In genomic region chr11:114177281-114177680, GRCm38 (mm10) we compare ENCODE assay signal across 19 mouse cellular contexts.
DNase-seq lines count a peak whose midpoint lies in the region; ATAC-seq lines count a peak whose summit lies in the region.
"Had no signal": no experiment of that assay in that cellular context is flagged by ENCODE, and none has a peak within 500 bp of the region (broad histone marks: within the 10 kb centered on the region; RNA-seq: fewer than 3 reads in every experiment).

No protein-coding gene starts in this region.

- ATAC-seq in frontal cortex, adult (ENCODE audit: low TSS enrichment) = peak; percentile 19; the same call in 1 of the 2 replicates
- ATAC-seq in midbrain, embryonic 11.5 days (ENCODE audit: low FRiP score) = no peak
- ATAC-seq in limb, embryonic 15.5 days (ENCODE audit: insufficient number of reproducible peaks, low FRiP score, low TSS enrichment, low read depth) = no peak
- ATAC-seq: CD4-positive, CD25-positive, alpha-beta regulatory T cell, adult 4 months; forebrain, embryonic 15.5 days; intestine, postnatal 0 days had no signal

- WGBS in midbrain, embryonic 10.5 days = 88% methylated on average over 1 of the region's 1 CpGs
- WGBS in midbrain, embryonic 11.5 days = 73% methylated on average over 1 of the region's 1 CpGs
- WGBS in limb, embryonic 15.5 days = 80% methylated on average over 1 of the region's 1 CpGs

- H3K27me3 ChIP-seq in midbrain, embryonic 10.5 days (ENCODE audit: low read depth, poor library complexity, severe bottlenecking) = peaks cover 24% of the 10 kb centered on the region
- no peaks in the 10 kb centered on the region for H3K27me3 ChIP-seq in midbrain, embryonic 11.5 days (ENCODE audit: control insufficient read depth, insufficient read depth, low read length)
- no peaks in the 10 kb centered on the region for H3K27me3 ChIP-seq in limb, embryonic 15.5 days
- H3K27me3 ChIP-seq: forebrain, embryonic 15.5 days; heart, embryonic 12.5 days had no signal

- H3K36me3 ChIP-seq in midbrain, embryonic 10.5 days = no peaks in the 10 kb centered on the region
- no peaks in the 10 kb centered on the region for H3K36me3 ChIP-seq in midbrain, embryonic 11.5 days (ENCODE audit: control insufficient read depth, insufficient read depth, low read length)
- H3K36me3 ChIP-seq in limb, embryonic 15.5 days = no peaks in the 10 kb centered on the region
- H3K36me3 ChIP-seq: embryonic facial prominence, embryonic 10.5 days; forebrain, embryonic 15.5 days; G1E; heart, embryonic 12.5 days; hindbrain, embryonic 13.5 days had no signal

- peak; percentile 71 to 83 for DNase-seq in adrenal gland, adult (ENCODE audit: inconsistent age in 2 of 2, low spot score in 1 of 2)
- no peak for DNase-seq in adrenal gland, postnatal 4 days (ENCODE audit: low spot score in 2 of 2)
- DNase-seq in frontal cortex, postnatal 10 days (ENCODE audit: low spot score in 2 of 2) = no peak
- no peak for DNase-seq in midbrain, embryonic 10.5 days (ENCODE audit: low spot score)
- DNase-seq in midbrain, embryonic 11.5 days (ENCODE audit: low spot score, missing footprints) = no peak
- no peak for DNase-seq in spleen, adult 18-20 months
- DNase-seq: B cell, adult 2 months; gastrocnemius, postnatal 14 days; heart, postnatal 36 days; kidney, adult 8-10 months had no signal

- H3K9me3 ChIP-seq in midbrain, embryonic 10.5 days (replicated peaks) = no peaks in the 10 kb centered on the region
- H3K9me3 ChIP-seq in midbrain, embryonic 11.5 days (ENCODE audit: control insufficient read depth, low read length) = no peaks in the 10 kb centered on the region
- no peaks in the 10 kb centered on the region for H3K9me3 ChIP-seq in limb, embryonic 15.5 days
- H3K9me3 ChIP-seq: embryonic facial prominence, embryonic 10.5 days; forebrain, embryonic 15.5 days; heart, embryonic 12.5 days; hindbrain, embryonic 13.5 days had no signal

- H3K4me2 ChIP-seq in midbrain, embryonic 11.5 days = no peak overlapping the region
- H3K4me2 ChIP-seq in limb, embryonic 15.5 days = no peak overlapping the region
- H3K4me2 ChIP-seq: forebrain, embryonic 15.5 days; heart, embryonic 12.5 days; hindbrain, embryonic 13.5 days had no signal

- peaks cover 42% of the 10 kb centered on the region for H3K4me1 ChIP-seq in midbrain, embryonic 10.5 days
- H3K4me1 ChIP-seq in midbrain, embryonic 11.5 days (ENCODE audit: control insufficient read depth, insufficient read depth, low read length) = peaks cover 15% of the 10 kb centered on the region
- H3K4me1 ChIP-seq in limb, embryonic 15.5 days = peaks cover 44% of the 10 kb centered on the region

- no peak overlapping the region for H3K4me3 ChIP-seq in midbrain, embryonic 10.5 days
- no peak overlapping the region for H3K4me3 ChIP-seq in midbrain, embryonic 11.5 days (ENCODE audit: low read depth, low read length)
- H3K4me3 ChIP-seq in limb, embryonic 15.5 days = no peak overlapping the region
- H3K4me3 ChIP-seq: embryonic facial prominence, embryonic 10.5 days; forebrain, embryonic 15.5 days; heart, embryonic 12.5 days; hindbrain, embryonic 13.5 days had no signal

- H3K27ac ChIP-seq in midbrain, embryonic 10.5 days (replicated peaks) = 0 out of 2 replicates have a peak overlapping the region, but pooled peaks have one; percentile 18
- no peak overlapping the region for H3K27ac ChIP-seq in midbrain, embryonic 11.5 days (ENCODE audit: low read depth, low read length)
- H3K27ac ChIP-seq in limb, embryonic 15.5 days = 0 out of 2 replicates have a peak overlapping the region, but pooled peaks have one; percentile 18
- H3K27ac ChIP-seq: forebrain, embryonic 15.5 days; hindbrain, embryonic 13.5 days had no signal

- no peak overlapping the region for H3K9ac ChIP-seq in midbrain, embryonic 11.5 days (ENCODE audit: low read length)
- H3K9ac ChIP-seq in limb, embryonic 15.5 days = no peak overlapping the region
- H3K9ac ChIP-seq: forebrain, embryonic 15.5 days; hindbrain, embryonic 13.5 days had no signal

Comparison
In these comparisons a context has a peak if more than half of its experiments do, and no peak if none do; other contexts are left out.
1. DNase-seq: peak in adrenal gland, adult (2 of 2); none in adrenal gland, postnatal 4 days (0 of 2), frontal cortex, postnatal 10 days (0 of 2), midbrain, embryonic 10.5 days (single experiment), midbrain, embryonic 11.5 days (single experiment) and spleen, adult 18-20 months (0 of 2).